Mouse (Mus musculus) embryonic facial prominence, embryonic 15.5 days (tissue): ENCODE data around the gene Gpc6. TPM values are rescaled to one million over a fixed set of nuclear protein-coding genes. Genes with fewer than 3 reads are reported as not detected.

ENCODE experiments used
- ATAC-seq: fragments of 200-750 bp; cut with Nextera tagmentation; 2 replicates; pipeline ENCODE4 v1.8.0; 2017; ENCODE audit warnings: low read depth, moderate TSS enrichment; ENCODE audit not compliant: insufficient number of reproducible peaks, low FRiP score, low TSS enrichment
- H3K27ac ChIP-seq: fragments of 300-500 bp; sonication (generic); replicated peaks from 2 replicates; pipeline ENCODE4 v1.5.1; 2015; ENCODE audit warnings: mild to moderate bottlenecking, inconsistent platforms
- H3K27me3 ChIP-seq: fragments of 300-500 bp; sonication (generic); 2 replicates; pipeline ENCODE4 v1.6.1; 2015; ENCODE audit warnings: inconsistent platforms
- H3K36me3 ChIP-seq: fragments of 300-500 bp; sonication (generic); 2 replicates; pipeline ENCODE4 v1.6.1; 2015; ENCODE audit warnings: mild to moderate bottlenecking, inconsistent platforms
- H3K4me1 ChIP-seq: fragments of 300-500 bp; sonication (generic); 2 replicates; pipeline ENCODE4 v1.6.1; 2015; ENCODE audit warnings: inconsistent platforms
- H3K4me2 ChIP-seq: fragments of 300-500 bp; sonication (generic); replicated peaks from 2 replicates; pipeline ENCODE4 v1.6.1; 2015; ENCODE audit warnings: mild to moderate bottlenecking, inconsistent platforms
- H3K4me3 ChIP-seq: fragments of 300-500 bp; sonication (generic); replicated peaks from 2 replicates; pipeline ENCODE4 v1.5.1; 2015; ENCODE audit warnings: mild to moderate bottlenecking, inconsistent platforms
- H3K9ac ChIP-seq: fragments of 300-500 bp; sonication (generic); 2 replicates; pipeline ENCODE4 v1.6.1; 2015; ENCODE audit warnings: inconsistent platforms
- H3K9me3 ChIP-seq: fragments of 300-500 bp; sonication (generic); replicated peaks from 2 replicates; pipeline ENCODE4 v1.6.1; 2016; ENCODE audit warnings: inconsistent platforms
- WGBS: fragments of 180-500 bp; shearing (Covaris S2); methylation state at CpG from one replicate; pipeline ENCODE4 v1.1.7; 2015; 5-methylcytosine and 5-hydroxymethylcytosine counted together
- polyA plus RNA-seq: library from polyadenylated mRNA; unstranded; fragments of >200 nt; fragmentation: Nextera tagmentation; extraction: Ambion mirVana; gene quantifications from 2 replicates; pipeline ENCODE4 v1.2.1, GENCODE M21; 2015

The Gpc6 gene
- polyA plus RNA-seq, 1 experiment from 2014 or later = 42.3 TPM

GRCm38 (mm10) chr14:117490469-117490868, 565.4 kb downstream of the Gpc6 start:
- WGBS = 74% methylated on average over 5 of the region's 5 CpGs
- ATAC-seq = no peak
- no peak overlapping the region for H3K4me2 ChIP-seq
- H3K4me3 ChIP-seq = no peak overlapping the region
- no peaks in the 10 kb centered on the region for H3K4me1 ChIP-seq
- H3K27me3 ChIP-seq = no peaks in the 10 kb centered on the region
- no peak overlapping the region for H3K27ac ChIP-seq
- no peaks in the 10 kb centered on the region for H3K36me3 ChIP-seq
- no peaks in the 10 kb centered on the region for H3K9me3 ChIP-seq
- no peak overlapping the region for H3K9ac ChIP-seq

- 72% methylated on average over 3 of the region's 3 CpGs for WGBS
- Histone ChIP-seq H3K36me3 (no peaks in the 10 kb centered on the region), H3K4me1 (no peaks in the 10 kb centered on the region), H3K9ac (no peak overlapping the region), H3K4me2 (no peak overlapping the region), H3K27ac (no peak overlapping the region), H3K27me3 (no peaks in the 10 kb centered on the region), H3K4me3 (no peak overlapping the region), H3K9me3 (no peaks in the 10 kb centered on the region)
- no peak for ATAC-seq
Observed at GRCm38 (mm10) chr14:117495118-117495517, 570.0 kb downstream of the Gpc6 start.

- 73% methylated on average over 6 of the region's 6 CpGs for WGBS
- Histone ChIP-seq H3K27ac (no peak overlapping the region), H3K4me1 (no peaks in the 10 kb centered on the region), H3K4me3 (no peak overlapping the region), H3K9ac (no peak overlapping the region), H3K27me3 (no peaks in the 10 kb centered on the region), H3K4me2 (no peak overlapping the region), H3K36me3 (no peaks in the 10 kb centered on the region), H3K9me3 (no peaks in the 10 kb centered on the region)
- ATAC-seq = no peak
Observed at GRCm38 (mm10) chr14:117498785-117499184, 573.7 kb downstream of the Gpc6 start.

- Histone ChIP-seq H3K36me3 (no peaks in the 10 kb centered on the region), H3K27ac (no peak overlapping the region), H3K9me3 (no peaks in the 10 kb centered on the region), H3K4me3 (no peak overlapping the region), H3K4me2 (no peak overlapping the region), H3K4me1 (no peaks in the 10 kb centered on the region), H3K27me3 (no peaks in the 10 kb centered on the region), H3K9ac (no peak overlapping the region)
- 89% methylated on average over 4 of the region's 4 CpGs for WGBS
- no peak for ATAC-seq
Observed at GRCm38 (mm10) chr14:117499354-117499753, 574.2 kb downstream of the Gpc6 start.

GRCm38 (mm10) chr14:117514829-117515228, 589.7 kb downstream of the Gpc6 start:
- no peak overlapping the region for H3K4me2 ChIP-seq
- 43% methylated on average over 2 of the region's 2 CpGs for WGBS
- no peaks in the 10 kb centered on the region for H3K27me3 ChIP-seq
- no peak for ATAC-seq
- no peak overlapping the region for H3K4me3 ChIP-seq
- no peaks in the 10 kb centered on the region for H3K4me1 ChIP-seq
- no peak overlapping the region for H3K9ac ChIP-seq
- H3K9me3 ChIP-seq = no peaks in the 10 kb centered on the region
- H3K36me3 ChIP-seq = no peaks in the 10 kb centered on the region
- no peak overlapping the region for H3K27ac ChIP-seq

- Histone ChIP-seq H3K4me3 (no peak overlapping the region), H3K9me3 (no peaks in the 10 kb centered on the region), H3K9ac (no peak overlapping the region), H3K36me3 (no peaks in the 10 kb centered on the region), H3K27me3 (no peaks in the 10 kb centered on the region), H3K4me2 (no peak overlapping the region), H3K4me1 (no peaks in the 10 kb centered on the region), H3K27ac (no peak overlapping the region)
- no peak for ATAC-seq
- 37% methylated on average over 8 of the region's 8 CpGs for WGBS
Observed at GRCm38 (mm10) chr14:117519574-117519973, 594.5 kb downstream of the Gpc6 start.

GRCm38 (mm10) chr14:117520706-117521105, 595.6 kb downstream of the Gpc6 start:
- WGBS = 67% methylated on average over 2 of the region's 2 CpGs
- no peaks in the 10 kb centered on the region for H3K9me3 ChIP-seq
- H3K9ac ChIP-seq = no peak overlapping the region
- H3K4me1 ChIP-seq = no peaks in the 10 kb centered on the region
- H3K36me3 ChIP-seq = no peaks in the 10 kb centered on the region
- no peak for ATAC-seq
- H3K27ac ChIP-seq = no peak overlapping the region
- H3K4me3 ChIP-seq = no peak overlapping the region
- H3K27me3 ChIP-seq = no peaks in the 10 kb centered on the region
- H3K4me2 ChIP-seq = no peak overlapping the region

GRCm38 (mm10) chr14:117525133-117525532, 600.0 kb downstream of the Gpc6 start:
- H3K36me3 ChIP-seq = no peaks in the 10 kb centered on the region
- 72% methylated on average over 6 of the region's 6 CpGs for WGBS
- no peak overlapping the region for H3K4me2 ChIP-seq
- no peak overlapping the region for H3K9ac ChIP-seq
- ATAC-seq = no peak
- H3K27ac ChIP-seq = no peak overlapping the region
- no peaks in the 10 kb centered on the region for H3K27me3 ChIP-seq
- no peaks in the 10 kb centered on the region for H3K4me1 ChIP-seq
- no peak overlapping the region for H3K4me3 ChIP-seq
- H3K9me3 ChIP-seq = no peaks in the 10 kb centered on the region

- ATAC-seq = no peak
- Histone ChIP-seq H3K27me3 (no peaks in the 10 kb centered on the region), H3K4me1 (no peaks in the 10 kb centered on the region), H3K27ac (no peak overlapping the region), H3K4me2 (no peak overlapping the region), H3K36me3 (no peaks in the 10 kb centered on the region), H3K4me3 (no peak overlapping the region), H3K9me3 (no peaks in the 10 kb centered on the region), H3K9ac (no peak overlapping the region)
- 89% methylated on average over 7 of the region's 7 CpGs for WGBS
Observed at GRCm38 (mm10) chr14:117527053-117527452, 601.9 kb downstream of the Gpc6 start.

GRCm38 (mm10) chr14:117529439-117529838, 604.3 kb downstream of the Gpc6 start:
- Histone ChIP-seq H3K27me3 (no peaks in the 10 kb centered on the region), H3K4me1 (no peaks in the 10 kb centered on the region), H3K9ac (no peak overlapping the region), H3K36me3 (no peaks in the 10 kb centered on the region), H3K4me2 (no peak overlapping the region), H3K27ac (no peak overlapping the region), H3K4me3 (no peak overlapping the region), H3K9me3 (no peaks in the 10 kb centered on the region)
- ATAC-seq = no peak
- WGBS = 77% methylated on average over 3 of the region's 3 CpGs

GRCm38 (mm10) chr14:117552776-117553175, 627.7 kb downstream of the Gpc6 start:
- Histone ChIP-seq H3K4me3 (no peak overlapping the region), H3K27ac (no peak overlapping the region), H3K4me2 (no peak overlapping the region), H3K4me1 (no peaks in the 10 kb centered on the region), H3K9me3 (no peaks in the 10 kb centered on the region), H3K36me3 (no peaks in the 10 kb centered on the region), H3K9ac (no peak overlapping the region), H3K27me3 (no peaks in the 10 kb centered on the region)
- no peak for ATAC-seq

GRCm38 (mm10) chr14:117556715-117557320, 631.7 kb downstream of the Gpc6 start:
- Histone ChIP-seq H3K4me3 (no peak overlapping the region), H3K9me3 (no peaks in the 10 kb centered on the region), H3K27ac (no peak overlapping the region), H3K4me1 (no peaks in the 10 kb centered on the region), H3K36me3 (no peaks in the 10 kb centered on the region), H3K4me2 (no peak overlapping the region), H3K9ac (no peak overlapping the region), H3K27me3 (no peaks in the 10 kb centered on the region)
- 70% methylated on average over 7 of the region's 7 CpGs for WGBS
- no peak for ATAC-seq
